Mouse (Mus musculus) T-helper 2 cell (primary cell): ENCODE measurements around the gene Otud5.
"Not testable (repeated sequence)": the region's sequence is repeated elsewhere in the genome, so short reads cannot be mapped to it uniquely, and the experiment has no call there.

Experiments
- in situ Hi-C: fragments of 300-600 bp; cut with MboI, MseI; formaldehyde crosslinking; loops from one replicate; pipeline ENCODE4 v1.15.1; 2025; ENCODE audit warnings: high pct_unique_total_duplicates

Gene Otud5

GRCm38 (mm10) chrX:7879819-7880218 is 38.7 kb downstream of the Otud5 start:
- in situ Hi-C loops = no loop called here

GRCm38 (mm10) chrX:7883841-7884567 is 42.8 kb downstream of the Otud5 start, which contains the start of gene Slc35a2:
Slc35a2 (plus strand) TSS chrX:7884028.
- in situ Hi-C loops = no loop called here

- in situ Hi-C loops = no loop called here
Observed at GRCm38 (mm10) chrX:7898211-7898610, 57.0 kb downstream of the Otud5 start.

GRCm38 (mm10) chrX:7898880-7899874 is 58.0 kb downstream of the Otud5 start, which contains the start of the genes Pqbp1 and Timm17b:
Pqbp1 (minus strand) TSS chrX:7899269.
Timm17b (plus strand) TSS chrX:7899357.
- in situ Hi-C loops = no loop called here

- in situ Hi-C loops = no loop called here
Observed at GRCm38 (mm10) chrX:7904441-7904840, 63.3 kb downstream of the Otud5 start.

GRCm38 (mm10) chrX:7907735-7908134 is 66.6 kb downstream of the Otud5 start, which contains the start of gene Gm10491:
Gm10491 (minus strand) TSS chrX:7907835.
- in situ Hi-C loops = no loop called here

- in situ Hi-C loops = not testable (repeated sequence)
Observed at GRCm38 (mm10) chrX:7909242-7909641, 68.1 kb downstream of the Otud5 start, which contains the start of gene Gm10490. Gm10490 (plus strand) TSS chrX:7909542.

GRCm38 (mm10) chrX:7910473-7910872 is 69.3 kb downstream of the Otud5 start:
- in situ Hi-C loops = loop anchor here (10.0 kb wide), 1 partner anchor 104 kb away; the partner anchor contains the start of gene Glod5

GRCm38 (mm10) chrX:7915669-7916068 is 74.5 kb downstream of the Otud5 start:
- in situ Hi-C loops = loop anchor here (10.0 kb wide), 1 partner anchor 99 kb away; the partner anchor contains the start of gene Glod5

- in situ Hi-C loops = loop anchor here (10.0 kb wide), 1 partner anchor 97 kb away; the partner anchor contains the start of gene Glod5
Observed at GRCm38 (mm10) chrX:7917960-7918359, 76.8 kb downstream of the Otud5 start.

GRCm38 (mm10) chrX:7919601-7920383 is 78.6 kb downstream of the Otud5 start, which contains the start of gene Pcsk1n:
Pcsk1n (plus strand) TSS chrX:7919822.
- in situ Hi-C loops = loop anchor here (10.0 kb wide), 1 partner anchor 95 kb away; the partner anchor contains the start of gene Glod5

- in situ Hi-C loops = no loop called here
Observed at GRCm38 (mm10) chrX:7922032-7922431, 80.9 kb downstream of the Otud5 start.
